Mouse (Mus musculus) heart, embryonic 16.5 days (tissue): ENCODE measurements around the gene Arhgap31. TPM values are rescaled to one million over a fixed set of nuclear protein-coding genes. Genes with fewer than 3 reads are reported as not detected.

Source experiments
- ATAC-seq: fragments of 200-750 bp; cut with Nextera tagmentation; replicated peaks from 2 replicates; pipeline ENCODE4 v1.8.0; 2017; ENCODE audit warnings: moderate number of reproducible peaks; ENCODE audit not compliant: insufficient read depth, low FRiP score; ENCODE audit errors: extremely low read depth
- H3K27ac ChIP-seq: fragments of 300-500 bp; sonication (generic); 2 replicates; pipeline ENCODE4 v1.5.1; 2014; ENCODE audit warnings: mild to moderate bottlenecking, low read length, control low read depth, moderate library complexity
- H3K27me3 ChIP-seq: fragments of 300-500 bp; sonication (generic); 2 replicates; pipeline ENCODE4 v1.6.1; 2014; ENCODE audit warnings: low read length, mixed read lengths; ENCODE audit not compliant: control insufficient read depth, insufficient read depth
- H3K36me3 ChIP-seq: fragments of 300-500 bp; sonication (generic); 2 replicates; pipeline ENCODE4 v1.6.1; 2014; ENCODE audit not compliant: control insufficient read depth, insufficient read depth
- H3K4me1 ChIP-seq: fragments of 300-500 bp; sonication (generic); 2 replicates; pipeline ENCODE4 v1.6.1; 2014; ENCODE audit warnings: low read length, mixed read lengths; ENCODE audit not compliant: control insufficient read depth, insufficient read depth
- H3K4me2 ChIP-seq: fragments of 300-500 bp; sonication (generic); 2 replicates; pipeline ENCODE4 v1.6.1; 2014; ENCODE audit warnings: low read depth, mild to moderate bottlenecking, control low read depth, low read length
- H3K4me3 ChIP-seq: fragments of 300-500 bp; sonication (generic); 2 replicates; pipeline ENCODE4 v1.5.1; 2014; ENCODE audit warnings: mild to moderate bottlenecking, control low read depth, low read length
- H3K9ac ChIP-seq: fragments of 300-500 bp; sonication (generic); 2 replicates; pipeline ENCODE4 v1.6.1; 2014; ENCODE audit warnings: low read length, control low read depth
- H3K9me3 ChIP-seq: fragments of 300-500 bp; sonication (generic); replicated peaks from 2 replicates; pipeline ENCODE4 v1.6.1; 2016; ENCODE audit warnings: low read length; ENCODE audit not compliant: control insufficient read depth
- WGBS: fragments of 180-500 bp; shearing (Covaris S2); extraction: QIAGEN DNeasy Blood & Tissue Kit; methylation state at CpG from one replicate; pipeline ENCODE4 v1.1.7; 2014; 5-methylcytosine and 5-hydroxymethylcytosine counted together
- polyA plus RNA-seq: library from polyadenylated mRNA; unstranded; fragments of >200 nt; fragmentation: Nextera tagmentation; extraction: Ambion mirVana; gene quantifications from 2 replicates; pipeline ENCODE4 v1.2.1, GENCODE M21; 2015

Gene Arhgap31
- polyA plus RNA-seq, 1 experiment from 2014 or later, result 38.0 TPM

DNA sequence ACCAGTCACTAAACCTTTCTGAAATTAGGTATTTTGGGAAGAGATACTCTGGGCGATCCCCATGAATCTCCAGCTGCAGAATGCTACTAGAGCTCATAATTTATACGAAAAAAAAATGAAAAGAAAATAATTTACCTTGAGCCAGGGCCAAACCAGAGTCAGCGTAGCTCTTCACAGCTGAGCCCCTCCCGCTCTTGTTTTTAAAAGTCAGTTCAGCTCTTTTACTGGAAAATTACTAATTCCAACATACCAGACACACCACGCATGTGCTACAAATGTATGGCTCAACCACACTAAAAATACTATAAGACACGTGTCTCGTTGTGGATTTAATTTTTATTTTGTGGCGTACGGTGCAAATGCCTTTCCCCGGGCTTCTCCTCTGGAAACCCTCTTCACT lies 50.5 kb downstream of the Arhgap31 start:
- H3K4me1 ChIP-seq, result peaks cover 36% of the 10 kb centered on the region
- peak overlapping the region; percentile 21; the same call in 1 of the 2 replicates for H3K27ac ChIP-seq
- WGBS, result 87% methylated on average over 10 of the region's 10 CpGs
- H3K4me3 ChIP-seq, result no peak overlapping the region
- no peaks in the 10 kb centered on the region for H3K36me3 ChIP-seq
- no peaks in the 10 kb centered on the region for H3K27me3 ChIP-seq
- no peak overlapping the region for H3K4me2 ChIP-seq
- H3K9ac ChIP-seq, result no peak overlapping the region
- no peak for ATAC-seq
- H3K9me3 ChIP-seq, result no peaks in the 10 kb centered on the region

DNA sequence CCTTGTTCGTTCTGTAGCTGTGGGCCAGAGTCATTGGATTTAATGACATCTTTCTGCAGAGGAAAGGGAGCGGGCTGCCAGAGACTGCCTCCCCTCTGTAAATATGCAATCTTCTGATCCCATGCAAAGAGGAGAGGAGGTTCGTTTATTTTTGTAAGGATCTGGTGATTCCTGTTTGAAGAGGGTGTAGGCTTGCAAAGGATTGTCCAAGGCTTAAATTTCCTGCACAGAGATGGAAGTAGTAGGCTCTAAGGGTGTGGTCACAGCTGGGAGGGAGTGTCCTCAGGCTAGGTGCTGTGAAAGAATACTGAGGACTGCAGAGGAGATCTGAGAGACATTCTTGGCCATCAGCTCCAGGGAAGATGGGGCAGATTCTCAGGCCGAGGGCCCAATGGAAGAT lies 58.8 kb downstream of the Arhgap31 start:
- 33% methylated on average over 4 of the region's 4 CpGs for WGBS
- Histone ChIP-seq H3K4me3 (no peak overlapping the region), H3K9me3 (no peaks in the 10 kb centered on the region), H3K27ac (peak overlapping the region; percentile 97), H3K36me3 (no peaks in the 10 kb centered on the region), H3K4me2 (peak overlapping the region; percentile 47), H3K27me3 (no peaks in the 10 kb centered on the region), H3K4me1 (peaks cover 57% of the 10 kb centered on the region), H3K9ac (peak overlapping the region; percentile 60)
- ATAC-seq, result 0 out of 2 replicates have a peak, but pooled peaks have one; percentile 20

DNA sequence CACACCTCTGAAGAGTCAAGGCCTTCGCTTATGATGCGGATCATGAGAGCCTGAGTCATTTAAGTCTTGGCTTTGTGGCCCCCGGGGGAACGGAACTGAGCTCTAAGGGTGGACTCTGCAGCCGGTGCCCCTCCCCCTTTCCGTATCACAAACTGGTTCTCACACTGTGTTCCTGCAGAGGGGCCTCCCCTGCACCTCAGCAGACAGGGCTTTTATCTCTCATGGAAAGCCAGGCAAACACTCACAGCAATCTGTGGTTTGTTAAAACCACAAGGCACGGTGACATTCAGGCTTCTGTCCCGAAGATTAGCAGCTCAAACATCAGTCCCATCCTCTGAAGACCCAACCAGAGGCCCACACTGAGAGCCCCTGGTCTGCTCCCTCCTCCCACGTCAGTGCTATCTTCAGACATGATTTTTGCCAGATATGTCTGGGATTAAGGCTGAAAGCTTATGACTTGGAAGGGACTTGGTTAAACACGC lies 59.6 kb downstream of the Arhgap31 start:
- Histone ChIP-seq H3K4me1 (peaks cover 66% of the 10 kb centered on the region), H3K4me2 (peak overlapping the region; percentile 47), H3K36me3 (0 out of 2 replicates have a peak, but pooled peaks cover 2% of the 10 kb centered on the region), H3K9me3 (no peaks in the 10 kb centered on the region), H3K9ac (peak overlapping the region; percentile 60), H3K4me3 (peak overlapping the region; percentile 22; the same call in 1 of the 2 replicates), H3K27ac (peak overlapping the region; percentile 97), H3K27me3 (no peaks in the 10 kb centered on the region)
- peak; percentile 80 for ATAC-seq
- 3% methylated on average over 10 of the region's 10 CpGs for WGBS

DNA sequence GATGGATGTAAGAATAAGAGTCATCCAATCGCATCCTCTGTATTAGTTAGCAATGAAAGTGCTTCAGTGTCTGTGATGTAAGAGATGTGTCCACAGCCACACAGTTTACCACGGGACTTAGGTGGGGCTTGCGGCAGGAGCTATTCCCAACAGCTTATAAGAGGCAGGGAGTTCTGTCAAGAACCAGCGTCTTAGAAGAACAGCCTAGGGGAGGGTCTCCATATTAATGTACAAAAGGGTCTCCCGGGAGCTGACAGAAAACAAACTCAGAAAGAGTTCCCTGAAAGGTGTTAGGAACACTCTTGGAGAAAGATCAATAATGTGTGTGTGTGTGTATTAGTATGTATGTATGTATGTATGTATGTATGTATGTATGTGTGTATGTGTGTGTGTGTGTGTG lies 60.4 kb downstream of the Arhgap31 start:
- ATAC-seq, result no peak
- 58% methylated on average over 5 of the region's 5 CpGs for WGBS
- H3K4me1 ChIP-seq, result peaks cover 71% of the 10 kb centered on the region

DNA sequence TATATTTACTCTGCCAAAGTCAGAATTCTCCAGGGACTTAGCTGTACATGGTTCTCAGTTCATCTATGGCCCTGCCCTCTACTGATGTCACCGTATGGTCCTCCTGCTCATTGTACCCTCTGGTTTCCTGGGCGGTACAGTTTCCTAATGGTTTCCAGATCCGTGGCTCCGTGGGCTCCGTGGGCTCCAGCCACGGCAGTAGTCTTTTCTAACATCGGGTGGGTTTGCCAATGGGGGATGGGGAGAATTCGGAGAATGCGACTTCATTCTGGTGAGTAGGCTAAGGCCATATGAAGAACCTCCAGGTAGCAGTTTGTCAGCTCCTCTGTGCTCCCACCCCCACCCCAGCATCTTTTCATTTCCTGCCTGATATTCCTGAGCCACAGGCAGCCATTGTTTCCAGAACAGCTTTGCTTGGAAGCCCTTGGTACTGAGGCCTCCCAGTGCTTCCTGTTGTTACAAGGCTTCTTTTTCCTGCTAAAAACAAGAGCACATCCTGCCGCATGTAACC lies 61.3 kb downstream of the Arhgap31 start:
- H3K4me2 ChIP-seq, result peak overlapping the region; percentile 33; the same call in 1 of the 2 replicates
- H3K27me3 ChIP-seq, result no peaks in the 10 kb centered on the region
- H3K4me3 ChIP-seq, result no peak overlapping the region
- H3K9ac ChIP-seq, result no peak overlapping the region; the same call in 1 of the 2 replicates
- 0 out of 2 replicates have a peak, but pooled peaks cover 2% of the 10 kb centered on the region for H3K36me3 ChIP-seq
- peak; percentile 20; the same call in 1 of the 2 replicates for ATAC-seq
- peak overlapping the region; percentile 84 for H3K27ac ChIP-seq
- 47% methylated on average over 10 of the region's 10 CpGs for WGBS
- no peaks in the 10 kb centered on the region for H3K9me3 ChIP-seq
- peaks cover 71% of the 10 kb centered on the region for H3K4me1 ChIP-seq

More for the DNA sequence above, 60.4 kb downstream of the Arhgap31 start:
- 0 out of 2 replicates have a peak, but pooled peaks cover 2% of the 10 kb centered on the region for H3K36me3 ChIP-seq
- peak overlapping the region; percentile 97 for H3K27ac ChIP-seq
- H3K27me3 ChIP-seq, result no peaks in the 10 kb centered on the region
- no peak overlapping the region for H3K4me3 ChIP-seq
- peak overlapping the region; percentile 18; the same call in 1 of the 2 replicates for H3K4me2 ChIP-seq
- no peaks in the 10 kb centered on the region for H3K9me3 ChIP-seq
- H3K9ac ChIP-seq, result peak overlapping the region; percentile 30; the same call in 1 of the 2 replicates

DNA sequence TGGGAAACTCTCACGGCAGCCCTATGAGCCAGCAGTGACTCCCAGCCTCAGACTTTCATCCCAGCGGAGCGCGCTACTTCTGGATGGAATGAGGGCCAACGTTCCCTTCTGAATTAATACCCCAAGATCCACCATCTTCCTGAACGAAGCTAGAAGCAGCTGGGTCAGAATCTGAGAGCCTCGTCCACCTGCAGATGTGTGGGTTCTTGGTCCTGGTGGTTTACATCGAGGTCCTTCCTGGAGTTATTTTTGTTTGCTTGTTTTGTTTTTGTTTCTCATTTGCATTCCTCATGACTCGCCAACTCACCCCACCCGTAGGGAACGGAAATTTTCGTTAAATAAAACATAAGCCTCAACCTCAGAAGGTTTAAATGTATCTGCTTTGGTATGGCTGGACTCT lies 61.8 kb downstream of the Arhgap31 start:
- Histone ChIP-seq H3K4me2 (peak overlapping the region; percentile 14), H3K27ac (peak overlapping the region; percentile 84), H3K9me3 (no peaks in the 10 kb centered on the region), H3K27me3 (no peaks in the 10 kb centered on the region), H3K36me3 (0 out of 2 replicates have a peak, but pooled peaks cover 2% of the 10 kb centered on the region), H3K4me3 (no peak overlapping the region), H3K9ac (0 out of 2 replicates have a peak overlapping the region, but pooled peaks have one; percentile 11), H3K4me1 (peaks cover 71% of the 10 kb centered on the region)
- 75% methylated on average over 12 of the region's 12 CpGs for WGBS
- no peak for ATAC-seq

DNA sequence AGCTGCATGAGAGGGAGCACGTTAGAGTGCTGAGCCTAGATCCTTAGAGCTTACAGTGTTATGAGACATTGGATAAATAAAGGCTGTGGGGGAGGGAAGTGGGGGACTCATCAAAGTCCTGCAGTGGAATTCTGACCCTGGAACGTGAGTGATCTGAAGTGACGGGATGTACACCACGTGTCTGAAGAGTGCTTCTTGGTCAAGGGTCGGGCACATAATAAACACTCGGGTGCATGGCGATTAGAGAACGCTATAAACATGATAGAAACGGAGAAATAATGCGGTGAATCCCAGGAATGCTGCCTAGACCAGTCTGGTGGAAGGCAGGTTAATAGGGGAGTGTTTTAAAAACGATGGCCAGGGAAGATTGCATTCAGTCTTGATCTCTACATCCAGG lies 63.6 kb downstream of the Arhgap31 start:
- Histone ChIP-seq H3K4me3 (no peak overlapping the region), H3K27ac (peak overlapping the region; percentile 83), H3K9me3 (no peaks in the 10 kb centered on the region), H3K27me3 (no peaks in the 10 kb centered on the region), H3K9ac (0 out of 2 replicates have a peak overlapping the region, but pooled peaks have one; percentile 38), H3K4me1 (peaks cover 72% of the 10 kb centered on the region), H3K36me3 (0 out of 2 replicates have a peak, but pooled peaks cover 2% of the 10 kb centered on the region), H3K4me2 (peak overlapping the region; percentile 11; the same call in 1 of the 2 replicates)
- 30% methylated on average over 11 of the region's 11 CpGs for WGBS
- no peak for ATAC-seq

DNA sequence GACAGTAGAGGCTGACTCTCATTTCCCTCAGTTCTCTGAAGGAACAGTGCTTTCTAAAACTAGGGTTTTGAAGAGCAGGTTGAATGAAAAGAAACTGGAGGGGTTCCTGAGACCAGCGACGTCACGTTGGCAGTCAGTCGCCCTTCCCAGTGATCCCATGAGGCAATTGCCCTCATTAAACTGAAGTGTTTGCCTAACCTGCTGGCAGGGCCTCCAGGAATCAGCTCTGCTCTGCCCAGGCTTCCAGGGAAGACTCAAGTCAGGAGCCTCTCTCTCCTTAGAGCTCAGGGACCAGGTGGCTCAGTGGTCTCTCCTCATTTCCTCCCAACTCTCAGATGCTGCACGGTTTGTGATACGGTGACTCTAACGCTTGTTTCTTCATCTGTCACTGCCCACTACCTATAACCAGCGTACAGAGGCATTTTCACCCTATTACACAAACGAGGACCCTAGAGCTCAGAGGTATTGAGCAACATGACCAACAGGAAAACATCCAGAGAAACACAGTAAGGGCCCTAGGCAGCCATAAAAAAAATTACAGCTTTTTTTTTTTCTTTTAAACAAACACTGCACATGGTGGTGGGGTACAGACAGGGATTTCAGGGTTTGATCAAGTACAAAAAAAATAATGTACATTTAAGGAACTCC lies 64.2 kb downstream of the Arhgap31 start:
- Histone ChIP-seq H3K4me2 (0 out of 2 replicates have a peak overlapping the region, but pooled peaks have one; percentile 11), H3K9me3 (no peaks in the 10 kb centered on the region), H3K9ac (peak overlapping the region; percentile 50; the same call in 1 of the 2 replicates), H3K36me3 (0 out of 2 replicates have a peak, but pooled peaks cover 2% of the 10 kb centered on the region), H3K27ac (peak overlapping the region; percentile 83), H3K4me3 (no peak overlapping the region), H3K4me1 (peaks cover 71% of the 10 kb centered on the region), H3K27me3 (no peaks in the 10 kb centered on the region)
- WGBS, result 63% methylated on average over 9 of the region's 9 CpGs
- ATAC-seq, result no peak
